Mouse (Mus musculus) spleen, adult 2 months (tissue): ENCODE results near the gene Tlx1.

Experiments used
- CTCF ChIP-seq: fragments of 200-500 bp; IDR thresholded peaks from 2 replicates; pipeline ENCODE4 v1.5.1; 2011; ENCODE audit warnings: mild to moderate bottlenecking, inconsistent platforms; ENCODE audit not compliant: insufficient read depth, insufficient read length, insufficient replicate concordance; ENCODE audit errors: extremely low read depth
- POLR2A ChIP-seq: fragments of 200-500 bp; IDR thresholded peaks from 2 replicates; pipeline ENCODE4 v1.6.1; 2011; ENCODE audit warnings: low read depth, low read length, inconsistent platforms

DNA sequence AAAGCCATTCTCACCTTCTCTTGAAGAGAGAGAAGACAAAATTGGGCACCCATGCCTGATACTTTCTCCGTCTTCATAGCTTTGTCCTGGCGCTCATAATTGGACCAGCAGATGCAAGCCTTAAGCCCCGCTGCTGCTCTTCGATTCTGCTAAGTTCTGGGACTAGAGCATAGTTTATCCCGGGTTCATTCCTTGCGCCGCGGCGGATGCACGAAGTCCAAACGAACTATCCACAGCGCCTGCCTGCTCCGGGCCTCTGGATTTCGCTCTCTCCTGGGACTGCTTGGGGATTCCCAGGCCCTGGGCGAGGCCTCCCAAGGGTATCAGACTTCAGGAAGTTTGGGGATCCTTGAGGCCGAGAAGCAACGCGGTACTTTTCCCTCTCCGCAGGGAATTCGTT, 8.4 kb downstream of the Tlx1 start:
- no peak for TF ChIP-seq CTCF
- TF ChIP-seq POLR2A, result no peak
